Mouse (Mus musculus) hindbrain, embryonic 13.5 days (tissue): ENCODE results near the gene Pxk. TPM values are rescaled to one million over a fixed set of nuclear protein-coding genes. Genes with fewer than 3 reads are reported as not detected.

ENCODE experiments used
- ATAC-seq: fragments of 200-750 bp; cut with Nextera tagmentation; 2 replicates; pipeline ENCODE4 v1.8.0; 2017; ENCODE audit warnings: moderate TSS enrichment; ENCODE audit not compliant: low FRiP score
- H3K27ac ChIP-seq: fragments of 300-500 bp; sonication (generic); 2 replicates; pipeline ENCODE4 v1.5.1; 2015; ENCODE audit warnings: inconsistent platforms, mild to moderate bottlenecking, moderate library complexity
- H3K27me3 ChIP-seq: fragments of 300-500 bp; sonication (generic); 2 replicates; pipeline ENCODE4 v1.6.1; 2015; ENCODE audit warnings: mild to moderate bottlenecking, inconsistent platforms
- H3K36me3 ChIP-seq: fragments of 300-500 bp; sonication (generic); 2 replicates; pipeline ENCODE4 v1.6.1; 2015; ENCODE audit warnings: mild to moderate bottlenecking, inconsistent platforms
- H3K4me1 ChIP-seq: fragments of 300-500 bp; sonication (generic); replicated peaks from 2 replicates; pipeline ENCODE4 v1.6.1; 2015; ENCODE audit warnings: inconsistent platforms
- H3K4me2 ChIP-seq: fragments of 300-500 bp; sonication (generic); 2 replicates; pipeline ENCODE4 v1.6.1; 2015; ENCODE audit warnings: inconsistent platforms, mild to moderate bottlenecking, moderate library complexity
- H3K4me3 ChIP-seq: fragments of 300-500 bp; sonication (generic); 2 replicates; pipeline ENCODE4 v1.5.1; 2015; ENCODE audit warnings: mild to moderate bottlenecking, inconsistent platforms
- H3K9ac ChIP-seq: fragments of 300-500 bp; sonication (generic); 2 replicates; pipeline ENCODE4 v1.6.1; 2015; ENCODE audit warnings: mild to moderate bottlenecking, inconsistent platforms
- H3K9me3 ChIP-seq: fragments of 300-500 bp; sonication (generic); 2 replicates; pipeline ENCODE4 v1.6.1; 2016; ENCODE audit warnings: inconsistent platforms
- WGBS: fragments of 180-500 bp; shearing (Covaris S2); methylation state at CpG from one replicate; pipeline ENCODE4 v1.1.7; 2015; 5-methylcytosine and 5-hydroxymethylcytosine counted together
- polyA plus RNA-seq: library from polyadenylated mRNA; unstranded; fragments of >200 nt; fragmentation: Nextera tagmentation; extraction: Ambion mirVana; gene quantifications from 2 replicates; pipeline ENCODE4 v1.2.1, GENCODE M21; 2015

The Pxk gene
- polyA plus RNA-seq, 1 experiment from 2014 or later = 61.4 TPM

DNA sequence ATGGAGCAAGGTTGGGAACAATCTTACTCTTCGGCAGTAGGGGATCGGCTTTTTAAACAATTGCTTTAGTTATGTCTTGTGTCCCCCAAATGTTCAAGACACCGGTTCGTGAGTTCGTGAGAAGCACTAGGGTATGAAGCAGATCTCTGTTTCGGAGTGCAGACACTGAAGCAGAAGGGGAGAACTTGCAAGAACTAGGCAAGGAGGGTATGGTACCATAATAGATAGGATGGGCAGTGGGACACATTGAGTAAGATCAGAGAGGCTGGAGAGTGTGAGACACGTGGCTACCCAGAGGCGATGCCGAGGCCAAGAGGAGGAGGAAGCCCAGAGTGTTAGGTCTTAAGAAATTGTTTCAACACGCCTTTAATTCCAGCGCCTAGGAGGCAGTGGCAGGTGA, 17.3 kb upstream of the Pxk start:
- ATAC-seq = peak; percentile 50
- Histone ChIP-seq H3K4me1 (peaks cover 20% of the 10 kb centered on the region), H3K9me3 (no peaks in the 10 kb centered on the region), H3K36me3 (peaks cover 20% of the 10 kb centered on the region), H3K27ac (peak overlapping the region; percentile 95), H3K9ac (peak overlapping the region; percentile 84), H3K4me3 (peak overlapping the region; percentile 76), H3K27me3 (no peaks in the 10 kb centered on the region), H3K4me2 (peak overlapping the region; percentile 88)
- 4% methylated on average over 11 of the region's 11 CpGs for WGBS

DNA sequence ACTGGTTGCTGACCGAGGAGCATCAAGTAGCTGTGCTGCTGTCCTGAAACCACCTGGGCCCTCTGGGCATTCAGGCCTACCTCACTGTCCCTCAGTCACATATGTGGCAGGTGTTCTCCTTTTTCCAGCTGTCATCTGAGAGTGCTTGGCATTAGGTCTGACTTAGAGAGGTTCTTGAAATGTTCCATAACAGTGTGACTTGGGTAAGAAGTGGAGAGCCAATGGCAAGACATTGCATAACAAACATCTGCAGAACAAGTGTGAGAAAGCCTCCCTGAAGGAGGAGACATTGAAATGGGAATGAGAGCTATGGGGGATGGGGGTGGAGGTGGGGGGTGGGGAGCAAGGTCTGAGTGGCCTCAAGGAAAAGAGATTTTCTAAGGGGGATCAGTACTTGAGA, 15.1 kb upstream of the Pxk start:
- no peak for ATAC-seq

DNA sequence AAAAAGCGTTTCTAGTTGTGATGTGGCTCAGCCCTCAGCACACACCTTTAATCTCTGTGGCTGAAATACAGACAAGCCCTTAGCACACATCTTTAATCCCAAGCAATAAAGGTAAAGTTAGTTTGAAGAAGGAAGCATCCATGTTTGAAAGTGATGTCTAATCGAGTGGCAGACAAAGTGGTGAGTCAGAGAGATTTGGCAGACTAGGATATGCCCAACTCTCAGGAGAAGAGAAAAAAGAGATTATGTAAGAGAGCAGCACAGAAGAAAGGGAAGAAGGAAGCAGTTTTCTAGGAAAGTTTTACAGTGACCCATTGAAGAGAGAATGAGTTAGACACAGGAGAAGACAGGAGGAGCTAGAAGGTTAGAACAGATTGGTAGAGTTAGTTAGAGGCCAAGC, 9.0 kb upstream of the Pxk start:
- WGBS = 93% methylated on average over 2 of the region's 2 CpGs
- ATAC-seq = no peak

More for the DNA sequence above, 15.1 kb upstream of the Pxk start:
- no peak overlapping the region for H3K4me2 ChIP-seq
- peaks cover 20% of the 10 kb centered on the region for H3K4me1 ChIP-seq
- H3K36me3 ChIP-seq = peaks cover 37% of the 10 kb centered on the region
- H3K4me3 ChIP-seq = no peak overlapping the region
- H3K9me3 ChIP-seq = no peaks in the 10 kb centered on the region
- no peak overlapping the region for H3K27ac ChIP-seq
- H3K27me3 ChIP-seq = no peaks in the 10 kb centered on the region
- WGBS = 90% methylated on average over 1 of the region's 1 CpGs
- peak overlapping the region; percentile 35 for H3K9ac ChIP-seq

DNA sequence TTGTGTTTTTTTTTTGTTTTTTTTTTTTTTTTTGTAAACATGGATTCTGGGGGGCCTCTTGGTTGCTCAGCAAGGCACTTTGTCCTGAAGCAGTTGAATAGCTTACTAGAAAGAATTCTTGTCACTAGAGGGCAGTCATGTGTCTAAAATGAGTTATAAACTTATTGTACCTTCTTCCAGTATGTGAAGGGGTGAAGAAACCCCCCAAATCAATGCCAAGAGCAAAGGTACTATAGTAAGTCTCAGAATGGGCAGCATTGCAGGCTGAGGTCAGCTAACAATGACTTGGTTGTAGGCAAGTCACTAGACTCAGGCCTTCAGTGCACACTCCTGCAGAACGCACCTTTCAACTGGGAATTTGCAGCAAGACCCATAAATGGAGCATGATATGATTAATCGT, 5.4 kb upstream of the Pxk start:
- WGBS = 90% methylated on average over 2 of the region's 2 CpGs
- Histone ChIP-seq H3K4me3 (no peak overlapping the region), H3K4me2 (no peak overlapping the region), H3K9ac (no peak overlapping the region), H3K27me3 (no peaks in the 10 kb centered on the region), H3K9me3 (no peaks in the 10 kb centered on the region), H3K36me3 (peaks cover 34% of the 10 kb centered on the region), H3K4me1 (peaks cover 11% of the 10 kb centered on the region), H3K27ac (no peak overlapping the region)
- ATAC-seq = no peak

More for the DNA sequence above, 9.0 kb upstream of the Pxk start:
- H3K27me3 ChIP-seq = no peaks in the 10 kb centered on the region
- peaks cover 64% of the 10 kb centered on the region for H3K36me3 ChIP-seq
- peaks cover 9% of the 10 kb centered on the region; the same call in 1 of the 2 replicates for H3K4me1 ChIP-seq
- H3K27ac ChIP-seq = no peak overlapping the region
- H3K4me3 ChIP-seq = no peak overlapping the region
- H3K9me3 ChIP-seq = no peaks in the 10 kb centered on the region
- H3K9ac ChIP-seq = no peak overlapping the region
- H3K4me2 ChIP-seq = no peak overlapping the region

DNA sequence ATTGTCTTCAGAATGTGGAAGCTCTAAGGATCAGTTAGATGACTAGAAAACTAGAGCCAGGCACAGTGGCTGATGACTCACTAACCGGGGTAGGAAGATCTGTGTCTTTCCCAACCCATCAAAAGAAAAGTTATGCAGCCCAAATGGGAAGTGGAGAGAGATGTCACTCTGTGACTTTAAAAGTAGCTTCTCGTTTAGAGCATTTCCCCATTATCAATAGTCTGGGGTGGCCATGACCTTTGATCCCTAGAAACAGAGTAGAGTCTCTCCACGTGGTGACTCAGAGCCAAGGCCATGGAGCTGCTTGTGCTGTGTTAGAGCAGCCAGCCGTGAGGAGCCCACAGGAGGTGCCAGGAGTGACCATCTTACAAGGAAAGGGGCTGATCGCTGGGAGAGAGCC, 4.6 kb upstream of the Pxk start:
- ATAC-seq = peak; percentile 17; the same call in 1 of the 2 replicates
- WGBS = 42% methylated on average over 5 of the region's 5 CpGs

DNA sequence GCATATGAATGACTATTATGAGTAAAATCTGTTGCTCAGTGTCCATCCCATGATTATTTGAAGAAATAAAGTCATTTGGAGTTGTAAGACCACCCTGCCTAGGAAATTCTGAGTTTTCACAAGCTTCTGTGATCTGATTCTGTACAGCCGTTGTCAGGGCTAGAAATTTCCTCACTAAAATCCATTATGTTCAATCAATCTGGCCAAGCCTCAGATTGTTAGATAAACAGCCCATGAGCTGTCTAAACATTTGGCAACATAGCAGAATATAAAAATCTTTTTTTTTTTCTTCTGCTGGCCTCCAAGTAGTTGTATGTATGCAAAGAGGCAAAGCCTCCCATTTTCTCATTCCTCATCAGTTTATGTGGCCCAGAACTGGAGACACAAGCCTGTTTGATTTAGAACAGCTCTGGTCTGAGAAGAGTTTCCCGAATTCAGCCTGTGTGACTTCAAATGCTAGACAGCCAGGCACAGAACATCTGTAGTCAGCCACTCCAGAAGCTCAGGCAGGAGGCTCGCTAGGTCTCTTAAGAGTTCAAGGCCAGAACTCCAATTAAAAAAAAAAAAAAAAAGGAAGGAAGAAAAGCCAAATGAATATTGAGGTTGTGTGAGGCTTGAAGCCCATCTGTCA, 3.0 kb upstream of the Pxk start:
- Histone ChIP-seq H3K4me2 (no peak overlapping the region), H3K27me3 (no peaks in the 10 kb centered on the region), H3K4me1 (peaks cover 27% of the 10 kb centered on the region), H3K27ac (no peak overlapping the region), H3K36me3 (peaks cover 13% of the 10 kb centered on the region), H3K9me3 (no peaks in the 10 kb centered on the region), H3K9ac (no peak overlapping the region), H3K4me3 (no peak overlapping the region)
- ATAC-seq = no peak
- WGBS = 82% methylated on average over 3 of the region's 3 CpGs

More for the DNA sequence above, 4.6 kb upstream of the Pxk start:
- Histone ChIP-seq H3K4me3 (no peak overlapping the region), H3K9ac (no peak overlapping the region), H3K27ac (no peak overlapping the region), H3K27me3 (no peaks in the 10 kb centered on the region), H3K36me3 (peaks cover 29% of the 10 kb centered on the region), H3K9me3 (no peaks in the 10 kb centered on the region), H3K4me1 (peaks cover 14% of the 10 kb centered on the region), H3K4me2 (no peak overlapping the region)

DNA sequence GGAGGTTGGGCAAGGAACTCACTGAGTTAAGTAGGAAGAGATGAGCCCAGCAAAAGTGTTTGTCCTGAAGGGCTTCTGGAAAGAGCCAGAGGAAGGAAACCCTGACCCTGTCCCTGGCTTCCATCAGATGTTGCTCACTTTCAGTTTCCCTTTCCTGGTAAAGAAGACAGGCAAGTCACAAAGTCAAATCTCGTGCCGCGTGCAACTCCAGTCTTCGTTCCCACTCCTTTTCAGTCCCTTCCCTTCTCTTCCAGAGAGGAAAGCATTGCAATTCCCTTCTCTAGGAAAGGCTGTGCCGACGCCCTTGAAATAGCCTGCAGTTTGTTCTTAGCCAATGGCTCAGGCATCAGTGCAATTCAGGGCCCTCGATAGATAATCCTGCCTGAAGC, 2.5 kb upstream of the Pxk start:
- Histone ChIP-seq H3K4me2 (no peak overlapping the region), H3K36me3 (peaks cover 8% of the 10 kb centered on the region), H3K27me3 (no peaks in the 10 kb centered on the region), H3K27ac (no peak overlapping the region), H3K4me1 (peaks cover 31% of the 10 kb centered on the region), H3K9ac (no peak overlapping the region), H3K9me3 (no peaks in the 10 kb centered on the region), H3K4me3 (no peak overlapping the region)
- no peak for ATAC-seq
- 82% methylated on average over 7 of the region's 7 CpGs for WGBS

DNA sequence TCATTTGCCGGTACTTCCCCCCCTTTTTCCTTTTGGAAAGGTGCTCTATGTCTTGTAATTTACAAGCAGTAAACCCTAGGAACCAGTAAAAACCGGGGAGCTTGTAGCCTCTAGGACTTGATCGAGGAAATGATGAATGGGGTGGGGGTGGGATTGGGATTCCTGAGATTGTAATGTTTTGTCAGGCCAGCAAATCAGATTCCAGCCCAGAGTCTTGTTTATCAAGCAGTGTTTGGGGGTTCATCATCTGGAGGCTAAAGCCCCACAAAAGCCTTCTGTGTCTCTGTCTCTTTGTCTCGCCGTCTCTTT, 630 bp downstream of the Pxk start:
- Histone ChIP-seq H3K4me2 (peak overlapping the region; percentile 65), H3K27ac (peak overlapping the region; percentile 92), H3K4me1 (peaks cover 50% of the 10 kb centered on the region), H3K9me3 (no peaks in the 10 kb centered on the region), H3K4me3 (peak overlapping the region; percentile 92), H3K36me3 (no peaks in the 10 kb centered on the region), H3K27me3 (no peaks in the 10 kb centered on the region), H3K9ac (peak overlapping the region; percentile 92)
- WGBS = 1% methylated on average over 5 of the region's 5 CpGs
- peak; percentile 26 for ATAC-seq

DNA sequence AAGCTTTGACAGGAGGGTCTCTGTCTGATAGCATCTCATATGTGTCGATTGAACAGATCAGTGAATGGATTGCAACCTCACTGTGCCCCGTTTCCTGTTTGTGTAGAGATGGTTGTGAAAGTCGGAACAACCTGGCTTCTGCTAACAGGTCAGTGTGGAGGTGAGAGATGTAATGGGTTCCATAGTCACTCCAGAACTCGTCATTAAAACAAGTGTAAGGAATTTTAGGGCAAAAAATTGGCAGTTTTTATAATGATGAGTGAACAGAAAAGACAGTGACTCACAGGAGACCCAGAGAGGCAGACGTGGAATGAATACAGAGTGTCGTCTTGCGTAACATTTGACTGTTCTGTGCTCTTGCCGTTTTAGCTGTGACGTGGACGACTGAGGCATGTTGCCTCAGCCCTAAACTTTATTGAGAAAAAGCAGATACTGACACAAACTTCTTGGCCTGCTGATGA, 1.6 kb downstream of the Pxk start:
- H3K4me1 ChIP-seq = peaks cover 46% of the 10 kb centered on the region
- H3K27me3 ChIP-seq = no peaks in the 10 kb centered on the region
- no peak overlapping the region for H3K27ac ChIP-seq
- peak overlapping the region; percentile 65 for H3K4me2 ChIP-seq
- H3K36me3 ChIP-seq = no peaks in the 10 kb centered on the region
- no peak for ATAC-seq
- peak overlapping the region; percentile 61 for H3K9ac ChIP-seq
- H3K4me3 ChIP-seq = peak overlapping the region; percentile 92
- H3K9me3 ChIP-seq = no peaks in the 10 kb centered on the region
- WGBS = 68% methylated on average over 10 of the region's 10 CpGs

DNA sequence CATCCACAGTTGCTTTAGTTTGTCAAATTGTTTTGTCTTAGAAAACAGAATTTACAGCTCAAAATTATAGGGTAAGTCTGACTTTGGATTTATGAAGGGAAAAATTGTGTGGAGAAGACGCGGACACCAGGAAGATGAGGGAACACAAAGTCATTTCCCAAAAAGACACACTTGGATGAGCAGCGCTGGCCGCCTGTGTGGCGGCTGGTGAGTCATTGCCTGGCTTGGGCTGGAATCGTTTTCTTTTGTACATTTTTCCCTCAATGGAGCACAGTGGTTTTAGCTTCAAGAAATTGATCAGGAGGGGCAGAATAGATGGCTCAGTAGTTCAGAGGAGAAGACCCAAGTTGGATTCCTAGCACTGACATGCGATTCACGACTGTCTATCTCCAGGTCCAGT, 3.9 kb downstream of the Pxk start:
- H3K36me3 ChIP-seq = no peaks in the 10 kb centered on the region
- H3K27ac ChIP-seq = no peak overlapping the region
- H3K4me2 ChIP-seq = no peak overlapping the region
- H3K4me3 ChIP-seq = no peak overlapping the region
- H3K9me3 ChIP-seq = no peaks in the 10 kb centered on the region
- no peak for ATAC-seq
- H3K27me3 ChIP-seq = no peaks in the 10 kb centered on the region
- H3K4me1 ChIP-seq = peaks cover 46% of the 10 kb centered on the region
- WGBS = 82% methylated on average over 8 of the region's 8 CpGs
- H3K9ac ChIP-seq = no peak overlapping the region

DNA sequence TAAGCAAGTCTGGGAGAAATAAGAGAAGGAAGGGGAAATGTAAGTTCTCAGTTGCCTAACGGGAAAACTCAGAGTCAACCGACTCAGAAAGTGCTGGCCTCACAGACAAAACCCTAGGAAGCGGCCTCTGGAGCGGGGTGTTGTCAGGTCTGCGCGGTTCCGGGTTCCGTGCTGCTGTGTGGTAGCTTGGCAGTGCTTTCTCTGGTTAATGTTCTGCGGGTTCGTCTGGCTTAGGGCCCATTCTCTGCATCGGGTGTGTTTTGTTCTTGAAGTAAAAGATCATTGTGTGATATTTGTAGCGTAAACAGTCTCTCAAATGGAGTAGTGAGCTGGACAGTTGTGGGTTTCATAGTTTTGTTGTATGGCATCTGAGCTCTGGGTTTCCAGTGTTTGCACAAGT, 4.7 kb downstream of the Pxk start:
- no peak overlapping the region for H3K4me2 ChIP-seq
- 68% methylated on average over 12 of the region's 12 CpGs for WGBS
- peak overlapping the region; percentile 35 for H3K9ac ChIP-seq
- no peaks in the 10 kb centered on the region for H3K9me3 ChIP-seq
- ATAC-seq = no peak
- H3K27ac ChIP-seq = no peak overlapping the region
- H3K4me1 ChIP-seq = peaks cover 43% of the 10 kb centered on the region
- H3K36me3 ChIP-seq = no peaks in the 10 kb centered on the region
- no peaks in the 10 kb centered on the region for H3K27me3 ChIP-seq
- H3K4me3 ChIP-seq = no peak overlapping the region

DNA sequence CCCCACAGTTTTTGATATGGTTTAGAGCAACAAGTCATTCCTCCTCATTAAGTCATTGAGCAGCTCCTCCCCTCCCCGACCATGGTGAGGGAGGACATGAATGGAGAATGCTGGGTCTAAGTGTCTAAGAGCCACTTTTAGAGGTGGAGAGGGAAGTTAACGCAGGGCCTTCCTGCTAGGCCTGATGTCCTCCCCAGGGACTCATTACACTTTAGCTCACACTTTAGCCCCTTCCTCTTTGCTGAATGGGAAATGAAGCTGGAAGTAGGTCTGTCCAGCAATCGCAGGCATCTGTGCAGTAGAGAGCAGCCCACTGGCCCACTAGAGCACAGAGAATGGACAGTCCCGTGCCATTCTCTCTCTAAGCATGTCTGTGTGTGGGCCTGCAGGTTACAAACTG, 10.0 kb downstream of the Pxk start:
- Histone ChIP-seq H3K27me3 (no peaks in the 10 kb centered on the region), H3K27ac (no peak overlapping the region), H3K4me3 (no peak overlapping the region), H3K9me3 (no peaks in the 10 kb centered on the region), H3K9ac (no peak overlapping the region), H3K36me3 (no peaks in the 10 kb centered on the region), H3K4me2 (no peak overlapping the region), H3K4me1 (peaks cover 6% of the 10 kb centered on the region)
- ATAC-seq = no peak
- WGBS = 83% methylated on average over 4 of the region's 4 CpGs

DNA sequence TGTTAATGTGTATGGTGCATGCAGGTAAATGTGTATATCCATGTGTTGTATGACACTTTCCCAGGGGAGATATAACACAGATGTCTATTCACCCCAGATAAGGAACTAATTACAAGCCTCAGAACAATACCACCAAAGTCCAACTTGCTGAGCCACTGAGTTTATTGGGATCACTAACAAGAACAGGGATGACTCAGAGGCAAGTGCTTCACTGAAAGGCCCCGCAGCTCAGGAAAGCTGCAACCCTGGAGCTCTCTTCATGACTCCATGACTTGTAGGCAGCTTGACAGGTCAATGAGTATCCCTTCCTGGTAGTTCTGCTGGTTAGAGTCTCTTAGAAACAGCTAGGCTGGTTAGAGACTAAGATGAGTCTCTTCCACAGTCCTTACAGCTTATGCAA, 11.0 kb downstream of the Pxk start:
- no peak overlapping the region for H3K27ac ChIP-seq
- H3K9me3 ChIP-seq = no peaks in the 10 kb centered on the region
- H3K4me2 ChIP-seq = no peak overlapping the region
- no peaks in the 10 kb centered on the region for H3K4me1 ChIP-seq
- no peak for ATAC-seq
- 91% methylated on average over 1 of the region's 1 CpGs for WGBS
- no peaks in the 10 kb centered on the region for H3K27me3 ChIP-seq
- H3K36me3 ChIP-seq = no peaks in the 10 kb centered on the region
- no peak overlapping the region for H3K4me3 ChIP-seq
- no peak overlapping the region for H3K9ac ChIP-seq
